Mouse (Mus musculus): Measurements from ENCODE around the gene Ifi35. TPM values are rescaled to one million over a fixed set of nuclear protein-coding genes. Genes with fewer than 3 reads are reported as not detected.
A peak's percentile ranks its signal among the peaks of the same experiment; 100 is the strongest.
"Not testable (repeated sequence)": the region's sequence is repeated elsewhere in the genome, so short reads cannot be mapped to it uniquely, and the experiment has no call there.

The Ifi35 gene
- total RNA-seq, 2 experiments from 2014 or later = 2.4 to 3.5 TPM

DNA sequence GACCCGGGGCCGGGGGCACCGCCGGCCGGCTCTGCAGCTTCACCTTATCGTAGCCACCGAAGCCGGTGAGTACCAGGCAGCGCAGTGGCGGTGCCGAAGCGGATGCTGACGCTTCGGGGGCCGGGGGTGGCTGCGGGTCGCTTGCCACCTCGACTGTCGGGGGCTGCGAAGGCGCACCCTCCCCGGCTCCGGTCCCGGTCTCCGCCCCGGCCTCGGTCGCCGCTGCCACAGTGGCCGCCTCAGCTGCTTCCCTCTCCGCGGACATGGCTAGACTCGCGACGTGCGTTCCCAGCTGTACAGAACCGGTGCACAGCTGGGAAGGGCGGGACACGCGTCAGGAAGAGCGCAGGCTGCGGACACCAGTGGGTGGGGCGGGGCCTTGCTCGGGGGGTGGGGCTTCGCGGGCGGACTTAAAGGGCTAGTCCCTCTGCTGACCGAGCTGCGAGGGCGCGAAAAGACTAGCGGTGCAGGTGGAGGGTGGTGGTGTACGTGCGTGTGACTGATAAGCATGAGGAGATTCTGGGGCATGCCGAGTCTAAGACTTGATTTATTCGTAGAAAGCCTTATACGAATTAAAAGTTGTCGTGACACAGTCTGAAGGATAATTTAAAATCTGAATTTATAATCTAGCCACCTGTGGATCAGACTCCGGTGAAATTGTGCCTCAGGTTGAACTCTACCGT, 17.8 kb downstream of the Ifi35 start, which contains the start of gene Vat1:
Gene Vat1, minus strand, starts transcription at position 362 of the 683 bp plus-strand sequence.
- Histone ChIP-seq H3K4me3 (peak within 1 kb of the TSS; percentile 63), H3K27ac (peak within 1 kb of the TSS; percentile 81)
- peak; percentile 37 for TF ChIP-seq CTCF (conservative IDR thresholded peaks at IDR 0.05)
- DNase-seq (ENCODE audit: low spot score in 2 of 2) = peak in 1 of 2 experiments; percentile 45

DNA sequence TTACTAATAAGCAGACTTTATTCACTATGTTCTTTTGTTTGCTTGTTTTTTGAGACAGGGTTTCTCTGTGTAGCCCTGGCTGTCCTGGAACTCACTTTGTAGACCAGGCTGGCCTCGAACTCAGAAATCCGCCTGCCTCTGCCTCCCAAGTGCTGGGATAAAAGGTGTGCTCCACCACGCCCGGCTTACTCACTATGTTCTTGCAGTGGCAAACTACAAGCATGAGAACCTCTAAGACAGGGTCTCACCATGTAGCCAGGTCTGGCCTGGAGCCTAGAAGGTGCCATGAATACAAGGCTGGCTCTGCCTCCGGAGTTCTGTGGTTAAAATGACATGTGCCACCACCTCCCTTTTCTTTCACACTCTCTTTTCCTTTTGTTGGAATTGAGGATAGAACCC, 18.3 kb downstream of the Ifi35 start:
- H3K27ac ChIP-seq; DNase-seq (ENCODE audit: low spot score in 2 of 2): not testable (repeated sequence)
- peak overlapping the region; percentile 63 for H3K4me3 ChIP-seq

GRCm38 (mm10) chr11:101467477-101468262, 19.5 kb downstream of the Ifi35 start:
- Histone ChIP-seq H3K4me3 (peak overlapping the region; percentile 68), H3K27ac (peak overlapping the region; percentile 85)
- DNase-seq (ENCODE audit: low spot score in 2 of 2) = peak; percentile 62 to 71
- peak; percentile 85 for TF ChIP-seq CTCF (conservative IDR thresholded peaks at IDR 0.05)

DNA sequence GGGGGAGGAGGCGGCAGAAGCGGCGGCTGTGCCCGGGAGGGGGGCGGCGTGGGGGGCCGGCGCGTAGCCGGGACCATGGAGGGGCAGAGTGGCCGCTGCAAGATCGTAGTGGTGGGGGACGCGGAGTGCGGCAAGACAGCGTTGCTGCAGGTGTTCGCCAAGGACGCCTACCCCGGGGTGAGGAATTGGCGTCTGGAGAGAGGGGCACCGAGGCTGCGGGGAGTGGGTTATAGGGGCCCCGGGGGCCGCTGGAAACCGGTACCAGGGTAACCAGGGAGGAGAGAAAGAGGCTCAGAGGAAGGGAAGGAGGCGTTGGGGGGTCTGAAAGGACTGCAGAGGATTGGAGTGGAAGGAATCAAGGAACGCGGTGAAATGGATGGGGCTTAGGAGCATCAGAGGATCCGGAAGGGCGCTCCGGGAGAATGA, 20.1 kb downstream of the Ifi35 start:
- Histone ChIP-seq H3K27ac (peak overlapping the region; percentile 85), H3K4me3 (peak overlapping the region; percentile 68)
- DNase-seq (ENCODE audit: low spot score in 2 of 2) = no peak
- TF ChIP-seq CTCF (conservative IDR thresholded peaks at IDR 0.05) = no peak

GRCm38 (mm10) chr11:101468731-101469130, 20.5 kb downstream of the Ifi35 start:
- DNase-seq (ENCODE audit: low spot score in 2 of 2) = no peak
- peak overlapping the region; percentile 68 for H3K4me3 ChIP-seq
- H3K27ac ChIP-seq = peak overlapping the region; percentile 85
- no peak for TF ChIP-seq CTCF (conservative IDR thresholded peaks at IDR 0.05)

DNA sequence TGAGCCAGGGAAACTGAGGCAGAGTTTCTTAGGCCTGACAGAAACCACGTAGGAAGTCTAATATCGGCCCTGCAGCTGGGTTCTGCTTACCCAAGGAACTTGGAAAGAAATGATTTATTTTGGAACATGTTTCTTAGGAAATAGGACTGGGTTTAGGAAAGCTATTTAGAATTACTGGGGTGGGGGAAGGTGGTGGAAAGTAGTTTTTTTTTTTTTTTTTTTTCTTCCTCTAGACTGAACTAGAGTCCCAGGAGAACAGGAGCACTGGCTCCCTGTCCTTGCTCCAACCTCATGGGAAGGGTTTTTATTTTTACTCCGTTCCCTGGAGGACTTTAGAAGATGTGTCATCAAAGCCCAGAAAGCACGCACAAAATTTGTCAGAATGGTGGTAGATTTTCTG, 20.9 kb downstream of the Ifi35 start:
- peak overlapping the region; percentile 68; the same call in 1 of the 2 replicates for H3K4me3 ChIP-seq
- TF ChIP-seq CTCF (conservative IDR thresholded peaks at IDR 0.05) = no peak
- DNase-seq (ENCODE audit: low spot score in 2 of 2) = no peak
- peak overlapping the region; percentile 85 for H3K27ac ChIP-seq

GRCm38 (mm10) chr11:101470206-101470605, 22.0 kb downstream of the Ifi35 start:
- no peak for TF ChIP-seq CTCF (conservative IDR thresholded peaks at IDR 0.05)
- DNase-seq (ENCODE audit: low spot score in 2 of 2) = no peak

DNA sequence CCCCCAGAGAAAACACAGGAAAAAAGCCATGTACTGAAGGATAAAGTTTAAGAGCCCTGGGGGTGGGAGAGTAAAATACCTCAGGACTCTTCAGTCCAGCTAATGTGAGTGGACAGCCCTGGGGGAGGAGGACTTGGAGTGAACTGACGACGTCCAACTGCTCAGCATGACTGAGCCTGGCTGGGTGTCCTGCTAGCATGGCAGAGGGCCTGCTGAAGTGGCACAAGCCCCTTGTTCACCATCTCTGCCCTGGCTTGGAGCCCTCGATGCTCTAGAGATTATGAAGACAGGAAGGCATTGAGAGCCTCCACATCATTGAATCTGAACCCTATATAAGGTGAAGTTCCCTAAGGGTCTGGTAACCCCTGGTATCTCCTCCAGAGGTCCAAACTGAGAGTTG, 23.7 kb downstream of the Ifi35 start:
- Histone ChIP-seq H3K27ac (peak overlapping the region; percentile 33; the same call in 1 of the 2 replicates), H3K4me3 (no peak overlapping the region)
- no peak for DNase-seq (ENCODE audit: low spot score in 2 of 2)
- no peak for TF ChIP-seq CTCF (conservative IDR thresholded peaks at IDR 0.05)

More at GRCm38 (mm10) chr11:101470206-101470605, 22.0 kb downstream of the Ifi35 start:
- Histone ChIP-seq H3K27ac (no peak overlapping the region), H3K4me3 (no peak overlapping the region)

- TF ChIP-seq CTCF (conservative IDR thresholded peaks at IDR 0.05) = no peak
- H3K27ac ChIP-seq = peak overlapping the region; percentile 33; the same call in 1 of the 2 replicates
- DNase-seq (ENCODE audit: low spot score in 2 of 2) = peak in 1 of 2 experiments; percentile 36
Observed at GRCm38 (mm10) chr11:101472336-101472735, 24.1 kb downstream of the Ifi35 start.

DNA sequence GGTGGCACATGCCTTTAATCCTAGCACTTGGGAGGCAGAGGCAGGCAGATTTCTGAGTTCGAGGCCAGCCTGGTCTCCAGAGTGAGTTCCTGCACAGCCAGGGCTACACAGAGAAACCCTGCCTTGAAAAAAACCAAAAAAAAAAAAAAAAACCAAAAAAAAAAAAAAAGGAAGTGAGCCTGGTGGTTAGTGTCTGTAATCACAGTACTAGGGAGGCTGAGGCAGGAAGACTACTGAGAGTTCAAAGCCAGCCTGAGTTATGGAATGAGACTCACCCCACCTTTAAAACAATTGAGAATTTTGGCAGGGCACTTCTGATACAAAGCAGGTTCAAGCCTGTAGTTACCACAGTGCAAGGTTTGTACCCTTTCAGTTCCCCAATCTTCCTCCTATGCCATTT, 25.5 kb downstream of the Ifi35 start:
- DNase-seq (ENCODE audit: low spot score in 2 of 2); H3K4me3 ChIP-seq; H3K27ac ChIP-seq: not testable (repeated sequence)

More at GRCm38 (mm10) chr11:101472336-101472735, 24.1 kb downstream of the Ifi35 start:
- H3K4me3 ChIP-seq = no peak overlapping the region

- no peak for TF ChIP-seq CTCF (conservative IDR thresholded peaks at IDR 0.05)
- DNase-seq (ENCODE audit: low spot score in 2 of 2) = no peak
- H3K27ac ChIP-seq = no peak overlapping the region
- no peak overlapping the region for H3K4me3 ChIP-seq
Observed at GRCm38 (mm10) chr11:101474298-101474697, 26.1 kb downstream of the Ifi35 start.

DNA sequence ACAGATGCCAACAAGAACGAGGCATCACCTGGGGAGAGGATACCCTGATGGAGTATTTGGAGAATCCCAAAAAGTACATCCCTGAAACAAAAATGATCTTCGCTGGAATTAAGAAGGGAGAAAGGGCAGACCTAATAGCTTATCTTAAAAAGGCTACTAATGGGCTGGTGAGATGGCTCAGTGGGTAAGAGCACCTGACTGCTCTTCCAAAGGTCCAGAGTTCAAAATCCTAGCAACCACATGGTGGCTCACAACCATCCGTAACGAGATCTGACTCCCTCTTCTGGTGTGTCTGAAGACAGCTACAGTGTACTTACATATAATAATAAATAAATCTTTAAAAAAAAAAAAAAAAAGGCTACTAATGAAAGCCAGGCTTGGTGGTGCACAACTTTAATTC, 28.2 kb downstream of the Ifi35 start:
- not testable (repeated sequence) for H3K4me3 ChIP-seq; H3K27ac ChIP-seq; DNase-seq (ENCODE audit: low spot score in 2 of 2)

DNA sequence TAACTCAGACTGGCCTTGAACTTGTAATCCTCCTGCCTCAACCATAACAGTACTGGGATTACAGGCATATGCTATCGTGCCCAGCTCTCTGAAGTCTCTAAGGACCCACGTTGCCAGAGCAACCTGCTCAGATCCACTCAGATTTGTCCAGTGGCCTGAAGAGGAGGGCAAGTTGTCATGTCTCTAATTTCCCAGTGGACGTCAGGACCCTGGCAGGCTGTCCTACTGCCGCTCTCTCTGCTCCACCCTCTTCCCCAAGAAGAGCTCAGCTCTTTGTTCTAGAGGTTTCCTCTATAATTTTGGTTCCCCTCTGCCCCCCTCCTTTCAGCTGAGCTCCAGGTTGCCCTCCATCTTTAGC, 29.0 kb downstream of the Ifi35 start:
- no peak overlapping the region for H3K27ac ChIP-seq
- no peak for TF ChIP-seq CTCF (conservative IDR thresholded peaks at IDR 0.05)
- no peak overlapping the region for H3K4me3 ChIP-seq
- DNase-seq (ENCODE audit: low spot score in 2 of 2) = no peak
